Comparison of ENCODE assay signal across 23 mouse cellular contexts in the genomic region with DNA sequence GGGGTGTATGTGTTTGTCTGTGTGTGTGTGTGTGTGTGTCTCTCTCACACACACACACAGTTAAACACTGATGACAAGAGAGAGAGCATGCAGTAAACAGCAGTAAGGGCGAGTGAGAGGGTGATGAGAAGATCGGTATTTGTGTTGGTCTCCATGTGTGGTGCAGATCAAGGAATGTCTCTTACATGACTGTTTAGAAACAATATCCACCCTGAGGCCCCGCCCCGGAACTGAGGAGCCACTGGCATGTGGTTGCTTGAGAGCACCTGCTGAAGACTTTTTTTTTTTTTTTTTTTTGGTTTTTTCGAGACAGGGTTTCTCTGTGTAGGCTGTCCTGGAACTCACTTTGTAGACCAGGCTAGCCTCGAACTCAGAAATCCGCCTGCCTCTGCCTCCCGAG. TPM values are rescaled to one million over a fixed set of nuclear protein-coding genes. Genes with fewer than 3 reads are reported as not detected.
DNase-seq lines count a peak whose midpoint lies in the region; ATAC-seq and TF ChIP-seq lines count a peak whose summit lies in the region.
"Had no signal": no experiment of that assay in that cellular context is flagged by ENCODE, and none has a peak within 500 bp of the region (broad histone marks: within the 10 kb centered on the region; RNA-seq: fewer than 3 reads in every experiment).

No protein-coding gene starts in this region.

- TF ChIP-seq CTCF in thymus, adult 2 months (IDR thresholded peaks at IDR 0.05; ENCODE audit: borderline replicate concordance, control insufficient read depth, extremely low read depth, insufficient read depth, low read length, poor library complexity): no peak

- no peak overlapping the region for H3K4me3 ChIP-seq in thymus, adult 2 months (ENCODE audit: control insufficient read depth, insufficient read depth, low read length)
- H3K4me3 ChIP-seq: embryonic facial prominence, embryonic 13.5 days; embryonic facial prominence, embryonic 15.5 days; erythroblast, embryonic 14.5 days; forebrain, embryonic 10.5 days; forebrain, embryonic 12.5 days had no signal

- DNase-seq in thymus, postnatal 14 days: peak; percentile 44
- DNase-seq in thymus, adult 2 months: no peak
- DNase-seq in thymus, postnatal 4 days: peak; percentile 52
- no peak for DNase-seq in thymus, postnatal 0 days (ENCODE audit: low spot score)
- DNase-seq in ZHBTc4 (ENCODE audit: low read depth, low spot score): peak; percentile 25
- DNase-seq: adrenal gland, adult 2 months; adrenal gland, postnatal 25 days; B cell, adult 2 months; cerebellum, adult 11 months; cerebellum, adult 18-20 months; cerebellum, adult 8-10 months; cerebellum, adult 9-11 months; cerebellum, postnatal 14 days; cerebellum, postnatal 36 days; embryo, embryonic 11 days had no signal

- H3K27ac ChIP-seq in thymus, adult 2 months (ENCODE audit: control insufficient read depth, insufficient read depth, low read length): no peak overlapping the region
- H3K27ac ChIP-seq: embryonic facial prominence, embryonic 13.5 days; embryonic facial prominence, embryonic 15.5 days; forebrain, embryonic 10.5 days; forebrain, embryonic 12.5 days had no signal

- peaks cover 82% of the 10 kb centered on the region for H3K36me3 ChIP-seq in thymus, adult 2 months (ENCODE audit: control insufficient read depth, insufficient read depth, low read length)

- no peaks in the 10 kb centered on the region; the same call in 1 of the 2 replicates for H3K4me1 ChIP-seq in thymus, adult 2 months (replicated peaks; ENCODE audit: control insufficient read depth, insufficient read depth, low read length)
- H3K4me1 ChIP-seq: embryonic facial prominence, embryonic 13.5 days; embryonic facial prominence, embryonic 15.5 days; forebrain, embryonic 10.5 days; forebrain, embryonic 12.5 days had no signal

- 90% methylated on average over 8 of the region's 8 CpGs for WGBS in thymus, adult 2 months

- no peaks in the 10 kb centered on the region for H3K27me3 ChIP-seq in thymus, adult 2 months (ENCODE audit: control insufficient read depth, insufficient read depth, low read length)
- H3K27me3 ChIP-seq: embryonic facial prominence, embryonic 13.5 days; embryonic facial prominence, embryonic 15.5 days; forebrain, embryonic 12.5 days had no signal

- no peak for TF ChIP-seq POLR2A in thymus, adult 2 months (IDR thresholded peaks at IDR 0.05; ENCODE audit: control insufficient read depth, extremely low read depth, insufficient read depth, low read length, poor library complexity)

- ATAC-seq in CD4-positive, CD25-positive, alpha-beta regulatory T cell, adult 4 months: no peak
- ATAC-seq: forebrain, embryonic 14.5 days; forebrain, embryonic 16.5 days had no signal

RNA-seq across cellular contexts. Expression of a gene that starts 17.7 kb away (rescaled TPM):
- polyA plus RNA-seq in thymus, adult 2 months (2012; rRNA removed): 0.65 and 1.5 TPM in 2 replicates
- polyA plus RNA-seq in thymus, postnatal 0 days (2015; fragmentation: Nextera tagmentation; extraction: Ambion mirVana): 0.14 and 0.48 TPM in 2 replicates
- polyA plus RNA-seq in CD4-positive, CD25-positive, alpha-beta regulatory T cell, adult 4 months (2017; shearing (Covaris generic)): under 1 TPM; 0.23 to 0.28 TPM

RNA-seq across cellular contexts. Expression of a gene that starts 26.8 kb away (rescaled TPM):
- 80.0 and 82.9 TPM in 2 replicates for polyA plus RNA-seq in thymus, adult 2 months (2012; rRNA removed)
- 37.5 and 37.7 TPM in 2 replicates for polyA plus RNA-seq in thymus, postnatal 0 days (2015; fragmentation: Nextera tagmentation; extraction: Ambion mirVana)
- polyA plus RNA-seq in CD4-positive, CD25-positive, alpha-beta regulatory T cell, adult 4 months (2017; shearing (Covaris generic)): 10 to 100 TPM; 20.6 to 25.6 TPM

RNA-seq across cellular contexts. Expression of a gene that starts 42.5 kb away (rescaled TPM):
- polyA plus RNA-seq in thymus, adult 2 months (2012; rRNA removed): 65.7 and 66.2 TPM in 2 replicates
- 19.8 and 20.5 TPM in 2 replicates for polyA plus RNA-seq in thymus, postnatal 0 days (2015; fragmentation: Nextera tagmentation; extraction: Ambion mirVana)
- polyA plus RNA-seq in CD4-positive, CD25-positive, alpha-beta regulatory T cell, adult 4 months (2017; shearing (Covaris generic)): 10 to 100 TPM; 11.7 to 12.0 TPM

Comparison
In these comparisons a context has a peak if more than half of its experiments do, and no peak if none do; other contexts are left out.
1. DNase-seq: peak in thymus, postnatal 14 days (single experiment), thymus, postnatal 4 days (single experiment) and ZHBTc4 (single experiment); none in thymus, adult 2 months (single experiment) and thymus, postnatal 0 days (single experiment).